Mouse (Mus musculus) layer of hippocampus, postnatal 25 days (tissue): ENCODE measurements around the gene Smco4. TPM values are rescaled to one million over a fixed set of nuclear protein-coding genes. Genes with fewer than 3 reads are reported as not detected.

Source experiments
- DNase-seq, 2 experiments: peaks; one replicate each; pipeline ENCODE4 v3.0.0; 2022; ENCODE audit warnings: mixed read lengths in 2 of 2, low spot score in 1 of 2; ENCODE audit errors: extremely low spot score in 1 of 2
- total RNA-seq, 2 experiments: library from RNA; stranded (reverse); gene quantifications; 2 replicates each; pipeline ENCODE4 v1.2.3; 2021

Gene Smco4
- total RNA-seq, 2 experiments from 2014 or later: 7.9 to 8.7 TPM

- DNase-seq: no peak
These were observed 12.1 kb downstream of the Smco4 start for GRCm38 (mm10) chr9:15505288-15505687.

DNA sequence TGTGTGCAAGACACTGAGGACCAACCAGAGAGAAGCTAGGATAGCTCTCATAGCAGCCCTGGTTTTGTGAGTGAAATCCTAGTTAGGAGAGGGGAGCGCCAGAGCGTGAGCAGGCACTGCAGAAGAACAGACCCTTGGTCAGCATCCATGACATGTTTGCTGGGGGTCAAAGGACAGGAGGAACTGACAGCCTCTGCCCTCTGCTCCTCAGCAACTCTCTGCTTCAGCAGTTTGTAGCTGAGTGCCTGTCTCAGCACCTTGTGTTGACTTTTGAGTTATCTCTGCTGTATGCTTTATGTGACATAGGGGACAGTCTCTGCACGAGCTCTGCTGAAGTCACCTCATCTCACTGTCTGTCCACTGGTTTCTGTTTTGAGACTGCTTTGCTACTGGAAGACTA, 13.6 kb downstream of the Smco4 start:
- no peak for DNase-seq

- DNase-seq: no peak
These were observed 14.2 kb downstream of the Smco4 start for GRCm38 (mm10) chr9:15507431-15507875.

- no peak for DNase-seq
These were observed 16.1 kb downstream of the Smco4 start for GRCm38 (mm10) chr9:15509363-15509762.

DNA sequence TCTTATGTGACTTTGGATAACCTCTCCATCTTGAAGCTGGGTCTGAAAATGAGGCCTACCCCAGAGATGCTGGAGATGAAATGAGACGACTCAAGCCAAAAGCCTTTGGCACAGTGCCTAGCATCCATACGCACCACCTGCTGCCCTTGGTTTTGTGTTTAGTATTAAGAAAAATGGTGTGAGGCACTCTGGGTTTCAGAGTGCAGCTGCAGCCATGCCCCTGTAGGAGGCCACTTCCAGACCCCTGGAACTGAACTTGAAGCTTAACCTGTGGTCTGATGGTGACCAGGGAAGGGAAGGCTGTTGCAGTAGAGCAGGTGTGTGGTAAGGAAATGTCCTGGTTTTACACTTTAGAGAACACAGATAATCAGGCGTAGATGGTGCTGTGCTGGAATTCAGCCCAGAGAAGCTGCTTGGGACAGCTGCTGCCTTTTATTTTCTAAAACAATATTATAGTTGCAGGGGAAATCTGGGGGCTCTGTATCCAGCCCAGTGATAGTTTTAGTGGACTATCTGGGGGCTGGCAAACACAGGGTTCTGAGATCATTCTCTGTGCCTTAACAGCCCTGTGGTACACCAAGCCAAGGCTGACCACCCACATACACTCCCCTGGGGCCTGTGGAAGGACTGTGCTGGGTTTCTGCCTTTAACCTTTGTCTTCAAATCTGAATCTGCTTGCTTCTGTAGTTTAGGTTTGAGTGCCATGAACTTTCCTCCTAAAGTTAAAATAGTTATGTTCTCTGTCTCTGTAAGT, 17.5 kb downstream of the Smco4 start:
- no peak for DNase-seq

GRCm38 (mm10) chr9:15512918-15513317, 19.7 kb downstream of the Smco4 start:
- DNase-seq: no peak

- no peak for DNase-seq
These were observed 22.8 kb downstream of the Smco4 start for GRCm38 (mm10) chr9:15516007-15516406.

DNA sequence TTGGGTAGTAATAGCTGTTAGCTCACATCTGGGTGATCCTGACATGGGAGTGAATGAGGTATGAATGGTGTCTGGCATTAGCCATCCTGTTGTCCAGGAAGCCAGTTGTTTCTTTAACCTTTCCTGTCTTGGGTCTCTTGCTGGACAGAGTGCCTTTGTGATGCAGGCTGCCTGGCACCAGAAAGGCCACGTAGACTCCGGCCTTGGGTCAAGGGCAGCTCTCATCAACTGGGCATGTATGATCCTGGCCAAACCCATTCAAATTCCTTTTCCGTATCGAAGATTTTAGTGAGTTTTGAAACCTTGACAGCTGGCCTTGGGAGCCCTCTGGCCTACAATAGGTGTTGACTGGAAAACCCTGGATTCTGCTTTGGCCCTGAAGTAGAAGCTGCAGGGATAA, 24.7 kb downstream of the Smco4 start:
- no peak for DNase-seq

GRCm38 (mm10) chr9:15522348-15522747, 29.1 kb downstream of the Smco4 start:
- no peak for DNase-seq

DNA sequence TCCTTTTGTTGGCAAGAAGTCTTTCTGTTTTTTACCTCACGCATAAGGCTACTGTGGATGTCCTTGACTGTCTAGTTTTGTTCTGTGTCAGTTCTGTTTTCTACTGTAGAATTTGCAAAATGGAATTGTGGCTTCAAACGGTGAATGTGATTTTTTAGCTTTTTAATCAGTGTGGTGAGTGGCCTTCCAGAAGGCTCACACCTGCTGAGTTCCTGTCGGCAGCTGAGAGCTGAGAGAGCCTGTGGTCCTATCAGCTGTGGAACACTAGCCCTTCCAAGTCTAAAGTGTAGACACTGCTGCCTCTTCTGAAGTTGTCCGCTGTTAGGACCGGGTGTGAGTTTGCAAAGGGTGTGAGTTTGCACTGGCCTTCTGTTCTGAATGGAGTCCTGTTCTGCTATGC, 29.7 kb downstream of the Smco4 start:
- no peak for DNase-seq

DNA sequence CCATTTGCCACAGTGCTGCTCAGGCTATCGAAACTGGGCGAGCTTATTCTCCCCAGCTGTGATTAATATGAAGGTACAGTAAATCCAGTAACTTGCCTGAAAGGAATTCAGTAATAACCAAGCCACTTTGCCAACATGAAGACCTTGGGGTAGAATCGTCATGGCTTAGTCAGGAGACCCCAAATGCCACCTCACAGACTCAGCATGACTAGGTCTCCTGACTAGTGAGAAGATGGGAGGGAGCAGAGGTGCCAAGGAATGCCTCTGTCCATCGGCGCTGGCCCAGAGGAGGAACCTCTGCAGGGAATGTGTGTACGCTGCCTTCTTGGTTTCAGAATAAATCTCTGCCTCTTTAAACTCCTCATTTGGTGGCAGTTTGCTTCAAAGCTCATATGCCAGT, 30.4 kb downstream of the Smco4 start:
- no peak for DNase-seq

DNA sequence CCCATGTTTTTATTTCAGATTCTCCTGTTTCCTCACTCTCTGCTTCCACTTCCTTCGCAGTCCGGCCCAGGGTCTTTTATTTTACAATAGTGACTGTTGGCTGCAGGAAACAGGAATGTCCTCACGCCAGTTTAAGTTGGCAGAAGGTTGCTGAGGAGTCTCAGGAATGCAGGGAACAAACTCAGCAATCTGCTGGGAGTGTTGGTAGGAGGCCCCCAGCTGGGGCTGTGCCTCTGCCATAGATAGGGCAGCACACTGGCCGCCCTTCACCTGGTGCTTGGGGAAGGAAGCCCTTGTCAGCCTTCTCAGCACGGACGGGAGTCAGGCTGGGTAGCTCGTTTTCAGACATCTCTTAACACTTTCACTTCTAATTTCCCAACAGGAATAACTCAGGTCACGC, 32.0 kb downstream of the Smco4 start:
- no peak for DNase-seq

- no peak for DNase-seq
These were observed 33.3 kb downstream of the Smco4 start for GRCm38 (mm10) chr9:15526539-15526938.

DNA sequence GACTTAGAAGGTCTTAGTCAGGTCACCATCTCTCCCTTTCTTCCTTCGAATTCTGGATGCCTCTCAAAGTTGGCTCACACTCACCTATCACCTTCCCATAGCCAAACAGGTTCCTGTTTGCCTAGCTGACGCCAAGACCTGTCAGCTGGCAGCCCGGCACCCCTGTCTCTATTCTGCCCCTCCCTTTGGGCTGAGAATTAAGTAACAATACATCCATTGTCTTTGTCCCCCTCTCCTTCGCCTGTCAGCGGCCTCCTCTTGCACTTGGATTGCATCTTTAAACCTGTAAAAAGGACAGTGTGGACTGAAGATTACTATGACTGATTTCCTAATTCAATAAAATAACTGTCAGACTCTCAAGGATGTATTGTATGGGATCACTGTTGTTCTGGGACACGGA, 34.6 kb downstream of the Smco4 start:
- DNase-seq: no peak

DNA sequence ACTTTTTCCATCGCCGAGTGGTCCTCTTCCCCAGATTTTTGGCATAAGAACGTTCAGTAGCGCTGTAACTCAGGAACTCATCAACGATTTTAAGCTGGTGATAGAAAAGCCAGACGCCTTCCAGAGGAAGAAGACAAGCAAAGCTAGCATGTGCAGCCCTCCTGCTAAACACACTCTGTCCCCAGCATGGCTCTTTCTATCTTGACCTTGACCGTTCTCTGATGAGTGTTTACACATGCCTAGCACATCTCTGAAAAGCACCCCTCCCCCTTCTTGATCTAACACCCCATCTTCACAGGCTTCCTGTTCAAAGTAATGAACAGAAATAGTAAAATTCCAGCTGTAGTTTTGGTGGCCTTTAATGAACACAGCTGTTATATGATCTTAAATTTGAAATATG, 35.1 kb downstream of the Smco4 start:
- no peak for DNase-seq

- DNase-seq: no peak
These were observed 36.2 kb downstream of the Smco4 start for GRCm38 (mm10) chr9:15529275-15529964.

DNA sequence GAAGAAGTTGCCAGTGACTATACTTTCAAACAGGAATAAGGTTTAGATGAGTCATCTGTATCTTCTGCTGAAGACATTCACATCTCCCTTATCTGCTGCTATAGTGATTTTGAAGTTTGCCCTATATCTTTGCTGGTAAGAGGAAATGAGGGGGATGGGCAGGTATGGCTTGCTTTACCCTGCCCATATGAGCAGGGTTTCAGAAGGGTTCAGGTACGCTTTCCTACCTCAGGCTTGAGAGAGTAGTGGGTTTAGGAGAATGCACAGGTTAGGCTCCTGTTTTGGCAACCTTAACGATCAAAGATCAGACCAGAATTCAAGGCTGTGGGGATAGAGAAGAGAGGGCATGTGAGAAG, 36.7 kb downstream of the Smco4 start:
- DNase-seq: no peak

- no peak for DNase-seq
These were observed 38.0 kb downstream of the Smco4 start for GRCm38 (mm10) chr9:15531204-15531603.

GRCm38 (mm10) chr9:15533336-15534070, 40.3 kb downstream of the Smco4 start:
- no peak for DNase-seq

DNA sequence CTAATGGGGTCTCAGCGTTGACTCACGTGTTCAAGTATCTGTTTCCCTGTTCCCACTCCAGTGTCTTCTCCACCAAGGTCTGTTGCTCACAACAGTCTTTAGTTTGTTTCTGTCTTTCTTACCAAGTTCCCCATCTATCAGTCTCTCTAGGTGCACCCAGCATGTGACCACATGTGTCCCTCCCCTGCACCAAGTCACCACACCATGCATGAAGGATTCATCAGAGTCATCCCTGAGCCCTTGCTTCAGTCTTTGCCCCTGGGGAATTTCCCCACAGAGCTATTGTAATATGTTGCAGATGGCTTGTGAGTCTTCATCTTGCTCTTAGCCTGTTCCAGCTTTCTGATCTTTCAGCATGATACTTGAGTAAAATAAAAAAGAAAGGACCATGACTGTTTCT, 40.9 kb downstream of the Smco4 start:
- no peak for DNase-seq

DNA sequence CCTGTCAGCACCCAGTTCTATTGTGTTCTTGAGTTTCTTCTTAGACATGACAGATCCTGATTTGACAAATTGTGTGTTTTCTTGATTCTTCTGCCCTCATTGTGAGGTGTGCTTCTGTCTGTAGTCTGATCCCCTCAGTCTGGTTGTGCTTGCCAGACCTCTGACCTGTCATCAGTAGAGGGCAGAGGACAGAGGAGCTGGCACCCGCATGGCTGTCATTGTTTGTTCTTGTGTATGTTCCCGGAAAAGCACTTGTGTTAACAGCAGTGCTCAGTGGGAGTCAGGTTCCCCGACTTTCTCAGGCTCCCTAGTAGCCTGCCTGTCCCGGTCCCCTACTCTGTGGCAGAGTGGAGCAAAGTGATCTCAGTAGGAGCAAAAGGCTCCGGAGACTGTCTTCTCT, 42.2 kb downstream of the Smco4 start:
- no peak for DNase-seq
